Mouse (Mus musculus): Measurements from ENCODE around the gene Ryr1.

DNA sequence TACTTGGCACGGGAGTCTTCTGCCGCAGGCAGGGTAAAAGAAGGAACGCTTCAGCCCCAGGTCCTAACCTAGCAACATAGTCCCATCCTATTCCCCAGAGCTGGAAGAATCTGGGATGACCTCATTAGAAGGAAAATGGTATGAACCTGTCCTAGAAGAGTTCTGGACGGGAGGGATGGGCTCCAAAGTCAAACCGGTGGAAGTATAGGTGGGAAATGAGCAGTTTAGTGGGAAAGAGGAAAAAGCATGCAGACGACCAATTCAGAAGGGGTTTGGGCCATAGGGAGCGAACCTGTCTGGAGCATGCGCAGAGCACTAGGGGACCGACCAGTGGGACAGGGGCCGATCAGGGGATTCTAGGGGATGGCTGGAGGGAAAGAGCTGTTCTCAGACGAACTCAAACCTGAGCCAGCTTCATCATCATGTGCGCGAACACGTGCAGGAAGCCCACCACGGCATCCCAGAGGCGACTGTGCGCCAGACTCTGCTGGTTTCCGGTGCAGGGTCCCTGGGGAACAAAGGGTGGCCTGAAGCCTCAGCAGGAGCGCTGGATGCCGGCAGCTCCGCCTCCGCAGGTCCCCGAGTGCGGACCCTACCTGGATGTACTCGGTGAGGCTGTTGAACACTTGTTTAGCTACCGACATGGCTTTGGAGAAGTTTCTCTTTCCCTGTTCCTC lies 84.9 kb downstream of the Ryr1 start:
- TF ChIP-seq CTCF (IDR thresholded peaks at IDR 0.05; ENCODE audit: control insufficient read depth, insufficient read depth, insufficient replicate concordance, low read depth, low read length) (no peak), POLR2A (IDR thresholded peaks at IDR 0.05; ENCODE audit: control insufficient read depth, low read depth, low read length) (no peak)
